Mouse (Mus musculus): ENCODE results near the gene Atp23. TPM values are rescaled to one million over a fixed set of nuclear protein-coding genes. Genes with fewer than 3 reads are reported as not detected.

The Atp23 gene
- polyA plus RNA-seq, 1 experiment from 2014 or later, result 15.6 TPM

DNA sequence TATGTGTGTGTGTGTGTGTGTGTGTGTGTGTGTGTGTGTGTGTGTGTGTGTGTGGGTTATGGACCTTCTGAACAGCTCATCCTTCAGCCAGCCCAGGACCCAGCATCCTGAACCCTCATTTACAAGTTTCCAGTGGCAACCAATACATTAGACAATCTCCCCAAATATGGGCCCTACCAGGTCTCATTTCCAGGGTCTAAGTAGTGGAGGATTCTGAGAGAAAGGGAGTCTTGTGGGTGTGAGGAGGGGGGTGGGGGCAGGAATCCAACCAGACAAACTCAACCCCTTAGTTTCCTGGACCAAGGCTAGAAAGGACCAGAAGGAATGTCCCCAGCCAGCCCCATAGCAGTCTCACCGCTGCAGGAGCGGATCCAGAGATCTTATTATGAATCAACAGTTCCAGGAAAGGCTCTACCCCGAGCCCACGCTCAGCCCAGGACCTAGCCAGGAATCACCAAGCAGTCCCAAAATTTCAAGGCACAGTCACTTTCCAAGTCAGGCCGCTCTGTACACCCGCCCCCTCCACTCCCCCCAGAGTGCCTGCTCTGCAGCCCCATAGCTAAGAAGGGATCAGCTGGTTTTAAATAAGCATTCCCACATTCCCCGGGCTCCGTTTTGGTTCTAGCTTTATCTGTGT lies 30.1 kb upstream of the Atp23 start:
- H3K9ac ChIP-seq (ENCODE audit: low read depth, low read length), result no peak overlapping the region
- H3K4me2 ChIP-seq (ENCODE audit: low read length), result no peak overlapping the region
- no peak overlapping the region for H3K4me3 ChIP-seq (ENCODE audit: low read depth, low read length)
- WGBS, result 71% methylated on average over 8 of the region's 8 CpGs
- no peaks in the 10 kb centered on the region for H3K9me3 ChIP-seq (replicated peaks; ENCODE audit: control insufficient read depth, low read length, poor library complexity, severe bottlenecking)
- peak overlapping the region; percentile 78; the same call in 1 of the 2 replicates for H3K27ac ChIP-seq (ENCODE audit: low read length)
- H3K4me1 ChIP-seq (ENCODE audit: control insufficient read depth, insufficient read depth, low read length), result peaks cover 26% of the 10 kb centered on the region
- ATAC-seq, result no peak
- H3K27me3 ChIP-seq (ENCODE audit: control insufficient read depth, insufficient read depth, low read depth, low read length), result no peaks in the 10 kb centered on the region
- H3K36me3 ChIP-seq (ENCODE audit: control insufficient read depth, insufficient read depth, low read length), result no peaks in the 10 kb centered on the region

DNA sequence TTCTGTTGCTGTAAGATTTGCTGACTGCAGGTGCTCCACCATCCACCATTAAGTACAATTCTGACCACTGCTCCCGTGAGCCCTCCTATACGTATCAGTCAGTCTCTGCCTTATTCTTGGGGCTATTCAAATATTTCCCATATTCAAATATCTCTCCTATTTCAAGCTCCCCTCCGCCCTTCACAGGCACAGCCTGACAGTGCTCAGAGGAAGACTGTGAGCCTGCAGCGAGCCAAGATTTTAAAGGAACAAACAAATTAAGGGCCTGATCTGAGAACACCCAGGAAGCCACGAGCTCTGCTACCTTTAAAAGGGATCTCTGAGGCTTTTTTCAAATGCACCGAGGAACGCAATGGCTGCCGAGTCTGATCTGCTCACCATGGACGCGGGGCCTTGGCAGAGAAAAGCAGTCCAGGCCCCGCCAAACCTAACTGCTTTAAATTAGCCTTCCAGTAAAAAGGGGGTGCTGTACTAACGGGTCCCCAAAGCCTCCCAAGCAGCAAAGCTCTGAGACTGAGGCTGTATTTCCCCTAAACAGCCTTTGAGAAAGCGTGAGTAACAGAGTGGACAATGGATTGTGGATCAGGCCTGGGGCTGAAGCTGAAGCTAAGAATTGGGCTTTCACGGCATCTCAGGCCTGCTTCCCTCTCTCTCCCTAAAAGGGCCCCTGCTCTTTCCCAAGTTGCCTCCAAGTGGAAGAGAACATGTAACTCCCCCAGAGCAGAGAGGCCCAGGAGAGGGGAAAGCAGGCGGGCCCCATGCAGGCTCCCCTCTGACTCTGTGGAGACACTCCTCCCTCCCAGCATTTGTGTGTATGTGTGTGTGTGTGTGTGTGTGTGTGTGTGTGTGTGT lies 29.3 kb upstream of the Atp23 start:
- Histone ChIP-seq H3K9me3 (replicated peaks; ENCODE audit: control insufficient read depth, low read length, poor library complexity, severe bottlenecking) (no peaks in the 10 kb centered on the region), H3K4me1 (ENCODE audit: control insufficient read depth, insufficient read depth, low read length) (peaks cover 26% of the 10 kb centered on the region), H3K9ac (ENCODE audit: low read depth, low read length) (peak overlapping the region; percentile 42), H3K4me3 (ENCODE audit: low read depth, low read length) (no peak overlapping the region), H3K36me3 (ENCODE audit: control insufficient read depth, insufficient read depth, low read length) (no peaks in the 10 kb centered on the region), H3K4me2 (ENCODE audit: low read length) (no peak overlapping the region), H3K27me3 (ENCODE audit: control insufficient read depth, insufficient read depth, low read depth, low read length) (no peaks in the 10 kb centered on the region), H3K27ac (ENCODE audit: low read length) (peak overlapping the region; percentile 78)
- WGBS, result 15% methylated on average over 14 of the region's 15 CpGs
- ATAC-seq, result no peak; the same call in 1 of the 2 replicates

DNA sequence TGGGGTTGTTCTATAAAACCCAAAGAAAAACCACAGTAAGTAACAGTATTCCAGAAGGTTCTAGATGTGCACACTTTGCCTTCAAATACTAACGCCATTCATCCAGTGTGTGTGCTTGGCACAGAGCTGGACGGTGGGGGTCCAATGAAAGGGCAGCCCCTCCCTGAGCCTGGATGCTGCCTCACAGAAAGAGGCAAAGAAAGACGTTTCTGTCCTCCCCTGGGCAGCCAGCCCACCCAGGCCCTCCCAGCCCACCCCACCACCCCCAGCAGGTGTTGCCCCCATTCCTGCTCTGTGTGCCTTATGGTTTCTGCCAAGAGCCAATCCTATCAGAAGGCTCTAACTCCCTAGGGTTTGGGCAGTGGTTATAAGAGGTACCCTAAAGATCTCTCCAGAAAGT lies 28.4 kb upstream of the Atp23 start:
- peaks cover 26% of the 10 kb centered on the region for H3K4me1 ChIP-seq (ENCODE audit: control insufficient read depth, insufficient read depth, low read length)
- H3K36me3 ChIP-seq (ENCODE audit: control insufficient read depth, insufficient read depth, low read length), result no peaks in the 10 kb centered on the region
- no peaks in the 10 kb centered on the region for H3K27me3 ChIP-seq (ENCODE audit: control insufficient read depth, insufficient read depth, low read depth, low read length)
- no peak overlapping the region for H3K9ac ChIP-seq (ENCODE audit: low read depth, low read length)
- ATAC-seq, result peak; percentile 27; the same call in 1 of the 2 replicates
- no peak overlapping the region; the same call in 1 of the 2 replicates for H3K27ac ChIP-seq (ENCODE audit: low read length)
- no peak overlapping the region for H3K4me2 ChIP-seq (ENCODE audit: low read length)
- H3K4me3 ChIP-seq (ENCODE audit: low read depth, low read length), result no peak overlapping the region
- WGBS, result 46% methylated on average over 3 of the region's 3 CpGs
- H3K9me3 ChIP-seq (replicated peaks; ENCODE audit: control insufficient read depth, low read length, poor library complexity, severe bottlenecking), result no peaks in the 10 kb centered on the region

DNA sequence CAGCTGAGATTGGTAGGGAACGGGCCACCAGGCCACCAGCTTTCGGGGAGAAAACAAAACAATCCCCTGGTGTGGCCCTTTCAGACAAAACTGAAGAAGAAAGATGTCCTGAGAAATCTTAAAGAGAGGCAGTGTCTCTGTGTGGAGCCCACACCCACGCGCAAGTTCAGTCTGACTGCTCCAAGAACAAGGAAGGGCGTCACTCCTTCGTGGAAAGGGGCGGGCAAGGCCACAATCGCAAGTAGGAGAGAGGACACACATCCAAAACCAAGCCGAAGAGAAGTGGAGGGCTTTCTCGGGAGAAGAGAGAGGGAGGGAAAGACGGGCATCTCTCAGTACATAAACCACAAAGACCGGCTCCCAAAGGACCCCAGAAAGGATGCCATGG lies 27.7 kb upstream of the Atp23 start:
- 23% methylated on average over 12 of the region's 12 CpGs for WGBS
- Histone ChIP-seq H3K4me1 (ENCODE audit: control insufficient read depth, insufficient read depth, low read length) (peaks cover 26% of the 10 kb centered on the region), H3K27ac (ENCODE audit: low read length) (peak overlapping the region; percentile 50; the same call in 1 of the 2 replicates), H3K36me3 (ENCODE audit: control insufficient read depth, insufficient read depth, low read length) (no peaks in the 10 kb centered on the region), H3K9me3 (replicated peaks; ENCODE audit: control insufficient read depth, low read length, poor library complexity, severe bottlenecking) (no peaks in the 10 kb centered on the region), H3K9ac (ENCODE audit: low read depth, low read length) (peak overlapping the region; percentile 76), H3K4me2 (ENCODE audit: low read length) (peak overlapping the region; percentile 93), H3K27me3 (ENCODE audit: control insufficient read depth, insufficient read depth, low read depth, low read length) (no peaks in the 10 kb centered on the region), H3K4me3 (ENCODE audit: low read depth, low read length) (peak overlapping the region; percentile 59)
- no peak for ATAC-seq

DNA sequence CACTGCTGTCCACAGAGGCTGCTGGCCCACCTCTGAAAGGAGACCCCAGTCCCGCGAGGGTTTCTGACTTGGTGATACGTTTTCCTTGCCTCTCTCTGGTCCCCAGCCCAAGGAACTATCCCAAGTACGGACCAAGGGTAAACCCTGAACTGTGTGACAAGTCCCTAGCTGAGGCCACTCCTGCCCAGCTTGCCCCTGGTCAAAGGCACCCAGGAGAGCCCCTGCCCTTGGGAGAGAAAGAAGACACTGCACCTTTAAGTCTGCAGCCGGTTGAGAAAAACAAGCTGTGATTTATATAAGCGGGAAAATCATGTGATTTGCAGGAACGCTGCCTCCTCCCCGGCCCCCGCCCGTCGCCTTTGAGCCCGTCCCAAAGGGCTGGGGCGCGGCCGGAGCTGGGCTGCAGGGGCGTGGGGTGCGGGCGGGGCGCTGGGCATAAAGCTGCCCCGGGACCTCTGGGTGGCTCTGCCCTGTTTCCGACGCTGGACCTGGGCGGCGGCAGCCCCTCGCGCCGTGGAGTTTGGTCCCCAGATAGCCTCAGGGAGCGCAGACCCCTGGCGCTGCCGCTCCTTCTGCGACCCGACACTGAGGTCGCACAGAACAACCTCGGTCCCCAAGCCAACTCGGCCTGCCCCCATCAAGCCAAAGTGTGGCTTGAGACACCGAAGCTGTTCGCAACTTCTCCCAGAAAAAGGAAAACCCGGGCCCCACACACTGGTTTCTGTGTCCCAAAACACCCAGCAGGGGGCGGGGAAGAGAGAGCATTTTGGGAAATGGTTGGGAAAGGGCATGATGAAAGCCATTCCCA lies 27.1 kb upstream of the Atp23 start:
- Histone ChIP-seq H3K4me2 (ENCODE audit: low read length) (peak overlapping the region; percentile 93), H3K27me3 (ENCODE audit: control insufficient read depth, insufficient read depth, low read depth, low read length) (no peaks in the 10 kb centered on the region), H3K9ac (ENCODE audit: low read depth, low read length) (peak overlapping the region; percentile 76), H3K36me3 (ENCODE audit: control insufficient read depth, insufficient read depth, low read length) (no peaks in the 10 kb centered on the region), H3K4me3 (ENCODE audit: low read depth, low read length) (peak overlapping the region; percentile 59), H3K4me1 (ENCODE audit: control insufficient read depth, insufficient read depth, low read length) (peaks cover 26% of the 10 kb centered on the region), H3K27ac (ENCODE audit: low read length) (peak overlapping the region; percentile 50), H3K9me3 (replicated peaks; ENCODE audit: control insufficient read depth, low read length, poor library complexity, severe bottlenecking) (no peaks in the 10 kb centered on the region)
- WGBS, result under 1% methylated on average over 39 of the region's 39 CpGs
- ATAC-seq, result peak; percentile 63

DNA sequence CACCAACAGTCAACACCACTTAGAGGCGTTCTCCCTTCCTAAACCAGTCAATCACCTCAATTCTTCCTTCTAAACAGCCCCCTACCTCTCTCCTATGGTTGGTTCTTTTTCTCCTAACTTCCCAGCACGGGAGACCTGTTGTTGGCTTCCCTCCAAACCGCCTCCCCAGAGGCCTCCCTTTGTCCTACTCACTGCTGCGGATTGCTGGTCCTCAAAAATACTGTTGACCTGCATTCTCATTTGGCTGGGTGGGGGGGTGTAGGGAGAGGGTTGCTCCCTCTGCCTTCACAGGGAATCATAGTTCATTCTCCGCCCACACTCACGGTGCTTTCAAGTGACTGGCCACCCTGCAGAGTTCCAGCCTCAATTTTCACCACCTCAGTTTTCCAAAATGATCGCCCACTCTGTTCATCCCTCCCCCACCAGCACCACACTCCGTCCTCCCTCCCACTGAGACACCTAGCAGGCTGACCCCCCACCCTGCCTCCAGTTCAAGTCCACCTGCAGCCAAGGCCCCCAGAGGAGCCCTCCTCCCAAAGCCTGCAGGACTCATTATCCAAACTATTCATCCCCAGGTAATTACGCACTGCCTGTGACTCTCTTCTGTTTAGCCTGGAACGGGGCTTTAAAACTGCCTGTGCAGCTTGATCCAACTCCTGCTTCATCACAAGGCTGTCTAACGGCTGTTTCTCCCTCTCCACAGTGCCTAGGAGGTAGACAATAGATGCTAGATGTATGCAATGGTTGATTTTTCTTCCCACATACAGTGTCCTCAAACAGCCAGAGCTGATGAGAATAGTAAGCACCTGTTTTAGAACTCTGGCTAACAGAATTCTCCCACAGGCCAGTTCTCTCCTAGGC lies 26.2 kb upstream of the Atp23 start:
- H3K9me3 ChIP-seq (replicated peaks; ENCODE audit: control insufficient read depth, low read length, poor library complexity, severe bottlenecking), result no peaks in the 10 kb centered on the region
- H3K4me3 ChIP-seq (ENCODE audit: low read depth, low read length), result peak overlapping the region; percentile 59; the same call in 1 of the 2 replicates
- peak overlapping the region; percentile 76 for H3K9ac ChIP-seq (ENCODE audit: low read depth, low read length)
- peak overlapping the region; percentile 50; the same call in 1 of the 2 replicates for H3K27ac ChIP-seq (ENCODE audit: low read length)
- 13% methylated on average over 11 of the region's 11 CpGs for WGBS
- ATAC-seq, result no peak
- H3K27me3 ChIP-seq (ENCODE audit: control insufficient read depth, insufficient read depth, low read depth, low read length), result no peaks in the 10 kb centered on the region
- H3K36me3 ChIP-seq (ENCODE audit: control insufficient read depth, insufficient read depth, low read length), result no peaks in the 10 kb centered on the region
- H3K4me2 ChIP-seq (ENCODE audit: low read length), result peak overlapping the region; percentile 93
- H3K4me1 ChIP-seq (ENCODE audit: control insufficient read depth, insufficient read depth, low read length), result peaks cover 26% of the 10 kb centered on the region

DNA sequence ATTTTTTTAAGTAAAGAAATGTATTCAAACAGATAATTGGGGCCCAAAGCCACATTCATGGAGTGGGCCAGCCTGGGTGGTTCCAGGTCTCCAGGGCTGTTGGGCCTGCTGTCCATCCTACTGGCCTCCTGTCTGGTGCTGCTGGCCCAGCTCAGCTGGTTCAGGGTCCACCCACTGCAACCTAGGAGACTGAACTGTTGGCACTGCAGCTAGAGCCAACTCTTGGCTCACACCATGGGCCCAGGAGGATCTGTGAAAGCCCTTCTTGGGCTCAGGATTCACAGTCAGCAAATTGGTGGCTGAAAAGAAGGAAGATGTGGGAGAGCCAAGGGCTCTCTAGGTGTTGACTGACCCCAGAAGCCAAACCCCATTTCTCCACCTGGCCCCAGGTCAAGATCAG lies 24.2 kb upstream of the Atp23 start:
- no peak overlapping the region for H3K4me2 ChIP-seq (ENCODE audit: low read length)
- no peak overlapping the region for H3K27ac ChIP-seq (ENCODE audit: low read length)
- no peak overlapping the region for H3K9ac ChIP-seq (ENCODE audit: low read depth, low read length)
- no peaks in the 10 kb centered on the region for H3K9me3 ChIP-seq (replicated peaks; ENCODE audit: control insufficient read depth, low read length, poor library complexity, severe bottlenecking)
- H3K36me3 ChIP-seq (ENCODE audit: control insufficient read depth, insufficient read depth, low read length), result no peaks in the 10 kb centered on the region
- no peak for ATAC-seq
- H3K4me3 ChIP-seq (ENCODE audit: low read depth, low read length), result no peak overlapping the region
- no peaks in the 10 kb centered on the region for H3K27me3 ChIP-seq (ENCODE audit: control insufficient read depth, insufficient read depth, low read depth, low read length)
- H3K4me1 ChIP-seq (ENCODE audit: control insufficient read depth, insufficient read depth, low read length), result peaks cover 22% of the 10 kb centered on the region

DNA sequence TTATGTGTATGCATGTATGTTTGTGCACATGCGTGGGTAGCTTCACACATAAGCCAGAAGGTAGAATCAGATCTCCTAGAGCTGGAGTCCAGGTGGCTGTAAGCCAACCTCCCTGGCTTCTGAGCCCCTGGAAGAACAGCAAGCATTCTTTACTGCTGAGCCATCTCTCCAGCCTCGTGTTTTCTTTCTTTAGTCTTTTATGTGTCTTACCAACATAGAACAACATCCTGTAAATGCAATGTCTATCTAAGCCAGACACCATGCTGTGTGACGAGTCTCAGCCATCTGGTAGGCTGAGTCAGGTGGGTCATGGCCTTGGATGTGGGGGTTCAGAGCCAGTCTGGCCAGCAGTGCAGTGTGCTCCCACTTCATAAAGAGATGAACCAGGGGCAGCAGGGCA lies 22.9 kb upstream of the Atp23 start:
- H3K36me3 ChIP-seq (ENCODE audit: control insufficient read depth, insufficient read depth, low read length), result no peaks in the 10 kb centered on the region
- H3K27ac ChIP-seq (ENCODE audit: low read length), result no peak overlapping the region
- H3K9ac ChIP-seq (ENCODE audit: low read depth, low read length), result no peak overlapping the region
- H3K4me2 ChIP-seq (ENCODE audit: low read length), result no peak overlapping the region
- peaks cover 15% of the 10 kb centered on the region for H3K4me1 ChIP-seq (ENCODE audit: control insufficient read depth, insufficient read depth, low read length)
- WGBS, result 63% methylated on average over 3 of the region's 3 CpGs
- H3K9me3 ChIP-seq (replicated peaks; ENCODE audit: control insufficient read depth, low read length, poor library complexity, severe bottlenecking), result no peaks in the 10 kb centered on the region
- ATAC-seq, result no peak
- no peaks in the 10 kb centered on the region for H3K27me3 ChIP-seq (ENCODE audit: control insufficient read depth, insufficient read depth, low read depth, low read length)
- H3K4me3 ChIP-seq (ENCODE audit: low read depth, low read length), result no peak overlapping the region
